Mouse (Mus musculus) E14TG2a.4 (cell line): ENCODE measurements around the gene Farp1.

Experiments
- CTCF ChIP-seq: conservative IDR thresholded peaks from 2 replicates; pipeline ENCODE4 v1.5.1; 2014; ENCODE audit warnings: low read length
- NANOG ChIP-seq: IDR thresholded peaks from 2 replicates; pipeline ENCODE4 v1.6.1; 2014; ENCODE audit warnings: borderline replicate concordance, low read length, mixed read lengths

DNA sequence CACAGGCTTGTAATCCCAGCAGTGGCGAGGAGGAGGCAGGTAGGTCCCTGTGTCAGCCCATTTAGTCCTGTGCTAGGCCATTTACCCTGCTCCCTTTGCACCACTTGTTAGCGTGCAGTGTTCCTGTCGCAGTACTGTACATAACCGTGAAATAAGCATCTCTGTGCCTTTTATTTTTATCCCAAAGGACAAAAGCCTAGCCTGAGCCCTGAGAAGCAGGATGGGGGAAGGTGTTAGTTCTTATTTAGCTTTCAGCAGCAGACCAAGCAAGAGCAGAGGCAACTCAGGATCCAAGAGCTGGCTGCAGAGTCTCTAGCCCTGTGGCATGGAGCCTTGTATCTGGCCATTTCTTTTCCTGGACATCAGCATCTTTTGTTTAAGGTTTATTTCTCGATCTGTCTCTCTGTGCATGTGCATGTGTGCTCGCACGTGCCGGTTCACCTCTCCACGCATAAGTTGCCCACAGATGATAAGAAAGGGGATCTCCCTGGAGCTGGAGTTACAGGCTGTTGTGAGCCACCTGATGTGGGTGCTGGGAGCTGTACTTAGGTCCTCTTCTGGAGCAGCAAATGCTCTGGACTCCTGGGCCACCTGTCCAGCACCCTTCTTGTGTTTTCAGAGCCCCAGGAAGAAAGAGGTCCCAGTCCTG, 11.4 kb downstream of the Farp1 start:
- TF ChIP-seq NANOG, result no peak
- TF ChIP-seq CTCF, result no peak
